Mouse (Mus musculus): ENCODE data around the gene Itga6. TPM values are rescaled to one million over a fixed set of nuclear protein-coding genes. Genes with fewer than 3 reads are reported as not detected.

The Itga6 gene
- polyA plus RNA-seq (2012; fragmentation: generic; extraction: Trizol): 33.1 TPM
- long read RNA-seq, experiment 1, full-length matches to known transcripts: 2 of 6 reads
- long read RNA-seq, experiment 1, partial matches to known transcripts: 1 of 6 reads
- long read RNA-seq, experiment 1, other reads (novel, unspliced or antisense): 3 of 6 reads
- long read RNA-seq, experiment 2, full-length matches to known transcripts: 20 of 47 reads
- long read RNA-seq, experiment 2, partial matches to known transcripts: 25 of 47 reads
- long read RNA-seq, experiment 2, other reads (novel, unspliced or antisense): 2 of 47 reads

DNA sequence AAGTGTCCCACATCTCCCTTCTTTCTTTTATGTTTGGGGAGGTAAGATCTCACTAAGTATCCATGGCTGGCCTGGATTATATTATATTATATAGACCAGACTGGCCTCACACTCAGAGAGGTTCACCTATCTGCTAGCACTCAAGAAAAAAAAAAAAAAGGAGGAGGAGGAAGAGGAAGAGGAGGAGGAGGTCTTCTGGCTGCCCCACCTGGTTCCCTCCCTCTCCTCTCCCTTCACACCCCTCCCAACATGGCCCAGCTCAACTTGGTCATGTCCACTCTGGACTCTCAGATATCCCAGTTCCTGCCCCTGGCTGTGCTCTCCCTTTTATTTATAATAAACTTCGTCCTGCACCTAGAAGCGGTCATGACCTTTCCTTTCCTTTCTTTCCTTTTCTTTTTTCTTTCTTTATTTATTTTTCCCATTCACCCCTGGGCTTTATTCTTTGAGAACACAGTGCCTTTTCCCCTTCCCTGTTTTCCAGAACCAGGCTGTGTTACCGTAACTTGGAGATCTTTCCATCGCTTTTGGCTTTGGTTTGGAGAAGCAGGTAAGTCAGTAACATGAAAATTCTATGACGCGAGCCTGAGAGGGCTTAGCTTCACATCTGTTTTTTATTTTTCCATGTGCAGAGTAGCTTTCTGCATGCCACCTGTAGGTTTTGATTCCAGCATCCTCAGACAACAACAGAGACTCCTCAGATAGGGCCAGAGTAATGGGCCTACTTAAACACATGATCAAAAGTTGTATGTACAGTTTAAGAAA is at the start of gene Itga6:
TSS of gene Itga6 (plus strand) at position 7 of the 765 bp plus-strand sequence.
- no peak within 1 kb of the TSS for H3K4me3 ChIP-seq (ENCODE audit: insufficient read depth, poor library complexity, severe bottlenecking)
- no peaks in the 10 kb centered on the region for H3K79me2 ChIP-seq (ENCODE audit: control insufficient read depth, insufficient read depth)
- TF ChIP-seq USF1 (IDR thresholded peaks at IDR 0.05; ENCODE audit: low read depth) (no peak), MAX (IDR thresholded peaks at IDR 0.05) (no peak), CTCF (IDR thresholded peaks at IDR 0.05; ENCODE audit: control insufficient read depth, insufficient read depth, insufficient read length) (no peak), FOSL1 (IDR thresholded peaks at IDR 0.05; ENCODE audit: insufficient read depth, low read length, poor library complexity, severe bottlenecking) (no peak), MYOD1 (IDR thresholded peaks at IDR 0.05; ENCODE audit: control insufficient read depth, insufficient read length, low read depth) (no peak), MYOG (IDR thresholded peaks at IDR 0.05; ENCODE audit: control insufficient read depth, extremely low read depth, insufficient read length) (no peak), CEBPB (IDR thresholded peaks at IDR 0.05; ENCODE audit: low read depth) (no peak)
- no peak within 1 kb of the TSS for H3ac ChIP-seq (ENCODE audit: control insufficient read depth, insufficient read length, low read depth)
- H3K27me3 ChIP-seq (ENCODE audit: control insufficient read depth, insufficient read depth, insufficient read length): no peaks in the 10 kb centered on the region
- no peaks in the 10 kb centered on the region for H3K79me3 ChIP-seq (ENCODE audit: low read depth)
- no peaks in the 10 kb centered on the region for H3K36me3 ChIP-seq (ENCODE audit: control insufficient read depth, insufficient read depth)

DNA sequence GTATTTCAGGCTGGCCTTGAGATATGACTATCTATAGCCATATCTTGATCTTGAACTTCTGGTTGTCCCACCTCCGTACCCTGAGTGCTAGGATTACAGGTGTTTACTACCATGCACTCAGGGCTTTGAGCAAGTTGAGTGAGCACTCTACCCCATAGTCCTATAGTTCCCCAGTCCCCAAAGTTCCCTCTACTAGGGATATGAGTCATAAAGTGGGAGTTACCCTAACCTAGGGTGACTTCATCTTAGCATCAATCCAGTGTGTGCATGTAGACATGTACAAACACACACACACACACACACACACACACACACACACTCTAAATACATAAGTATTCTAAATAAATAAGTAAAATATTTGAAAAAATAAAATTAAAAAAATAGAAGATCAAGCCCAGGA is 48.6 kb upstream of the Itga6 start:
- no peak for TF ChIP-seq USF1 (IDR thresholded peaks at IDR 0.05; ENCODE audit: low read depth)
- TF ChIP-seq MYOD1 (IDR thresholded peaks at IDR 0.05; ENCODE audit: control insufficient read depth, insufficient read length, low read depth): no peak
- no peak for TF ChIP-seq MYOG (IDR thresholded peaks at IDR 0.05; ENCODE audit: control insufficient read depth, extremely low read depth, insufficient read length)
- TF ChIP-seq MAX (IDR thresholded peaks at IDR 0.05): no peak
- no peak for TF ChIP-seq FOSL1 (IDR thresholded peaks at IDR 0.05; ENCODE audit: insufficient read depth, low read length, poor library complexity, severe bottlenecking)
- TF ChIP-seq CEBPB (IDR thresholded peaks at IDR 0.05; ENCODE audit: low read depth): no peak
- TF ChIP-seq CTCF (IDR thresholded peaks at IDR 0.05; ENCODE audit: control insufficient read depth, insufficient read depth, insufficient read length): no peak
- Histone ChIP-seq H3ac (ENCODE audit: control insufficient read depth, insufficient read length, low read depth) (no peak overlapping the region), H3K36me3 (ENCODE audit: control insufficient read depth, insufficient read depth) (no peaks in the 10 kb centered on the region), H3K4me3 (ENCODE audit: insufficient read depth, poor library complexity, severe bottlenecking) (no peak overlapping the region), H3K27me3 (ENCODE audit: control insufficient read depth, insufficient read depth, insufficient read length) (no peaks in the 10 kb centered on the region), H3K79me3 (ENCODE audit: low read depth) (no peaks in the 10 kb centered on the region), H3K79me2 (ENCODE audit: control insufficient read depth, insufficient read depth) (no peaks in the 10 kb centered on the region)

DNA sequence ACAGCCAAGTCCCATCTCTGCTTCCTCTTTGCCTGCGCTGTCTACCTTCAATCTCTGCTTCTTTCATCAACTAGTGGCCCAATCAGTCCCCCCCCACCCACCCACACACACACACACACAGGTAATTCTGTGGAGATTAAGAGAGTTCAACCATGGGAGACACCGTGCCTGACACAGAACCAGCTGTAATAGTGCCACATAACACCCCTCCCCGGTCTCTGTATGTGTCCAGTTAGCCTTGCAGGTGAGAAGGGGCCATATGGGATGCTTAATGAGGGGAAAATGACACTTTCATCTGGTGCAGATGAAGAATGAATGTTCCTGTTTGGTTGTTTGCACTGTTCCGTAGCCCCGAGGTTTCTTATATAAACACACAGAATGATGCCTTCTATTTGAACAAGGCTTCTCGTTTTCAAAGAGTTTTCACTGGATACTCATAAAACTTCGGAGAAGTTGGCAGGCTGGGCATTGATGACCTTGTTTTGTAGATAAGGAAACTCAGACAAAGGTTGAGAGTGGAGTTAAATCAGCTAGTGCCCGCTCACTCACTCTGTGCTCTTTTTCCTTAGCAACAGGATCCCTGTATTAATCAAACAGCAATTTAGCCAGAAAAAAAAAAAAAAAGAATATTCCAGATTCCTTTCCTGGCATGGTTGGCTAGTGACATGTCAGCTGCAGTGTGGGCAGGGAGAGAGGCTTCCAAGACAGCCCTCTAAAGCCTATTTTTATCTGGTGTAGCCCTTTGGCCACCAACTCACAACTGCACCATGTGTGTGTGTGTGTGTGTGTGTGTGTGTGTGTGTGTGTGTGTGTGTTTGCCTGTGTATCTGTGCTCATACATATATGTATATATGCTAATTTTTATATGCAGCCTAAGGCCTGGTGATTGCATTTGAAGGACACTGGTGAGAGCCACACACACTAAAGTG is 47.7 kb upstream of the Itga6 start:
- TF ChIP-seq MAX (IDR thresholded peaks at IDR 0.05) (no peak), MYOG (IDR thresholded peaks at IDR 0.05; ENCODE audit: control insufficient read depth, extremely low read depth, insufficient read length) (no peak), CEBPB (IDR thresholded peaks at IDR 0.05; ENCODE audit: low read depth) (no peak), FOSL1 (IDR thresholded peaks at IDR 0.05; ENCODE audit: insufficient read depth, low read length, poor library complexity, severe bottlenecking) (no peak), MYOD1 (IDR thresholded peaks at IDR 0.05; ENCODE audit: control insufficient read depth, insufficient read length, low read depth) (no peak), CTCF (IDR thresholded peaks at IDR 0.05; ENCODE audit: control insufficient read depth, insufficient read depth, insufficient read length) (no peak), USF1 (IDR thresholded peaks at IDR 0.05; ENCODE audit: low read depth) (no peak)
- Histone ChIP-seq H3K4me3 (ENCODE audit: insufficient read depth, poor library complexity, severe bottlenecking) (no peak overlapping the region), H3K79me3 (ENCODE audit: low read depth) (no peaks in the 10 kb centered on the region), H3K27me3 (ENCODE audit: control insufficient read depth, insufficient read depth, insufficient read length) (no peaks in the 10 kb centered on the region), H3K36me3 (ENCODE audit: control insufficient read depth, insufficient read depth) (no peaks in the 10 kb centered on the region), H3ac (ENCODE audit: control insufficient read depth, insufficient read length, low read depth) (no peak overlapping the region), H3K79me2 (ENCODE audit: control insufficient read depth, insufficient read depth) (no peaks in the 10 kb centered on the region)

DNA sequence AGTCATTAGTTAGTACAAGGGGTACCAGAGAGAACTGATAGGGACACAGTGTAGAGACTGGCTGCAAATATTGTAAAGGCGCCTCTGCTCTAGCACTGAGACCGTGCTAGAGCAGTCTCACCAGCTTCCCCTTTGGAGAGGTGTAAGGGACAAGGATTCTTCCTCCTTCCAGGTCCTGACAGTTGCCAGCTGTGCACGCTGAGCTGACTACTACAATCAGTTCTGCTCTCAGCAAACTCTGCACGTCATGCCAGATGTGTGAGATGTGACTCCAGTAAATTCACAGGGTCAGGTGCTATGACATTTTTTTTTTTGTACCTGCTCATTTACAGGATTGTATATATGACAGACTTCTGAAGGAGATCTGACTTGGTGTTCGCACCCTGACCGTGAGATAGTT is 47.0 kb upstream of the Itga6 start:
- H3K79me2 ChIP-seq (ENCODE audit: control insufficient read depth, insufficient read depth): no peaks in the 10 kb centered on the region
- no peaks in the 10 kb centered on the region for H3K36me3 ChIP-seq (ENCODE audit: control insufficient read depth, insufficient read depth)
- TF ChIP-seq USF1 (IDR thresholded peaks at IDR 0.05; ENCODE audit: low read depth) (no peak), CTCF (IDR thresholded peaks at IDR 0.05; ENCODE audit: control insufficient read depth, insufficient read depth, insufficient read length) (no peak), FOSL1 (IDR thresholded peaks at IDR 0.05; ENCODE audit: insufficient read depth, low read length, poor library complexity, severe bottlenecking) (no peak), MYOD1 (IDR thresholded peaks at IDR 0.05; ENCODE audit: control insufficient read depth, insufficient read length, low read depth) (no peak), CEBPB (IDR thresholded peaks at IDR 0.05; ENCODE audit: low read depth) (no peak), MYOG (IDR thresholded peaks at IDR 0.05; ENCODE audit: control insufficient read depth, extremely low read depth, insufficient read length) (no peak), MAX (IDR thresholded peaks at IDR 0.05) (no peak)
- H3K4me3 ChIP-seq (ENCODE audit: insufficient read depth, poor library complexity, severe bottlenecking): no peak overlapping the region
- no peaks in the 10 kb centered on the region for H3K79me3 ChIP-seq (ENCODE audit: low read depth)
- H3ac ChIP-seq (ENCODE audit: control insufficient read depth, insufficient read length, low read depth): peak overlapping the region; percentile 7
- H3K27me3 ChIP-seq (ENCODE audit: control insufficient read depth, insufficient read depth, insufficient read length): no peaks in the 10 kb centered on the region

DNA sequence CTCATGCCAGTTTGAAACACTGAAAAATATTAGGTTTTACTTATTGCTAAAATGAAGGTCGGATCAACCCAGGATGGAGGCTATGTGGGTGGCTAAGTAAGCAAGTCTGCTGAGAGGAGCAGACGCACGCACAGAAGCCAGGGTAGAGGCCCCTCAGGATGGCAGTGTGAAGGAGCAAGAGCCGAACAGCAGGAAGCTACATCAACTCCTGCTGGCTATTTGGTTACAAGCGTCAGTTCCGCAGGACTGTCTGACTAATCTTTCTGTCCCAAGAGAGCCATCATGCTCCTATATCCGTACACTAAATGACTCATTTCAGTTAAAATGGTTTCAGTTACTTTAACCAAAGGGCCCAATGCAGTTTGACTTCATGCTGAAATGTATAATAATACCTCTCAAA is 46.5 kb upstream of the Itga6 start:
- Histone ChIP-seq H3K79me2 (ENCODE audit: control insufficient read depth, insufficient read depth) (no peaks in the 10 kb centered on the region), H3K36me3 (ENCODE audit: control insufficient read depth, insufficient read depth) (no peaks in the 10 kb centered on the region), H3K4me3 (ENCODE audit: insufficient read depth, poor library complexity, severe bottlenecking) (no peak overlapping the region), H3K79me3 (ENCODE audit: low read depth) (no peaks in the 10 kb centered on the region), H3ac (ENCODE audit: control insufficient read depth, insufficient read length, low read depth) (no peak overlapping the region), H3K27me3 (ENCODE audit: control insufficient read depth, insufficient read depth, insufficient read length) (no peaks in the 10 kb centered on the region)
- TF ChIP-seq FOSL1 (IDR thresholded peaks at IDR 0.05; ENCODE audit: insufficient read depth, low read length, poor library complexity, severe bottlenecking) (peak; percentile 86), USF1 (IDR thresholded peaks at IDR 0.05; ENCODE audit: low read depth) (no peak), MAX (IDR thresholded peaks at IDR 0.05) (peak; percentile 55)

Data from C2C12 (cell line).